Mouse (Mus musculus) embryonic fibroblast, embryonic 13.5 days (primary cell): ENCODE measurements at regions not wholly inside any gene's neighbourhood (a gene's known extent, or its start where the extent isn't known, plus 50 kb on each side); places are given as distances from the start of the nearest gene placed in this dataset.

Experiments used
- H3K27ac ChIP-seq: 2 replicates; pipeline ENCODE4 v1.5.1; 2012; ENCODE audit warnings: low read length, control low read depth, inconsistent platforms; ENCODE audit not compliant: insufficient read depth
- H3K4me1 ChIP-seq: 2 replicates; pipeline ENCODE4 v1.6.1; 2011; ENCODE audit warnings: low read length; ENCODE audit not compliant: control insufficient read depth, insufficient read depth
- H3K4me3 ChIP-seq: 2 replicates; pipeline ENCODE4 v1.5.1; 2011; ENCODE audit warnings: mild to moderate bottlenecking, control low read depth, low read length; ENCODE audit not compliant: insufficient read depth
- CTCF ChIP-seq: IDR thresholded peaks from 2 replicates; pipeline ENCODE4 v1.5.1; 2011; ENCODE audit warnings: mild to moderate bottlenecking, control low read depth, low read length, moderate library complexity, borderline replicate concordance; ENCODE audit not compliant: insufficient read depth
- POLR2A ChIP-seq: IDR thresholded peaks from 2 replicates; pipeline ENCODE4 v1.6.1; 2011; ENCODE audit warnings: low read depth, mild to moderate bottlenecking, control low read depth, low read length, moderate library complexity

DNA sequence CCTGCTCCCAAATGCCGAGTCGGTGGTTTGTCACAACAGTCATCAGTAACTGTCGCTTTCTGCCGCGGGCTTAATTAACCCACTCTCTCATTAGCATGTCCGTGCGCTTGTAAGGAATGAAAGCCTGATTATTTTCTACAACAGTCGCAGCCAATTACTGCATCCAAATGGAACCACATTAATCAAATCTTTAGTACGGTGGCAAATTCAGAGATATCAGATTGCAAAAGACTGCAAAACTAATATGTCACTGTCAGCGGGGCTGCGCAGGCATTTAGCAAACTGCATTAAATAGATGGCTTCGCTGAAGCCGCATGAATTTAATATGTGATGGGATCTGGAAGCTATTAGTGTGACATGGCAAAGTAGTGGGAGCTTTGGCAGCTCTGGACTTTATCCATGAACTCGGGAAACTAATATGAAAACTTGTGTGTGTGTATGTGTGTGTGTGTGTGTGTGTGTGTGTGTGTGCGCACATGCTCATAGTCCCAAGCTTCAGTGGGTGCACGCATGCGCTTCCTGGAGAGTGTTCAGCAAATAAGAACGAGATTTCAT is 299.5 kb upstream of the Zfp703 start:
- TF ChIP-seq POLR2A = no peak
- TF ChIP-seq CTCF = no peak
- H3K4me3 ChIP-seq = no peak overlapping the region
- H3K27ac ChIP-seq = no peak overlapping the region
- H3K4me1 ChIP-seq = no peaks in the 10 kb centered on the region

DNA sequence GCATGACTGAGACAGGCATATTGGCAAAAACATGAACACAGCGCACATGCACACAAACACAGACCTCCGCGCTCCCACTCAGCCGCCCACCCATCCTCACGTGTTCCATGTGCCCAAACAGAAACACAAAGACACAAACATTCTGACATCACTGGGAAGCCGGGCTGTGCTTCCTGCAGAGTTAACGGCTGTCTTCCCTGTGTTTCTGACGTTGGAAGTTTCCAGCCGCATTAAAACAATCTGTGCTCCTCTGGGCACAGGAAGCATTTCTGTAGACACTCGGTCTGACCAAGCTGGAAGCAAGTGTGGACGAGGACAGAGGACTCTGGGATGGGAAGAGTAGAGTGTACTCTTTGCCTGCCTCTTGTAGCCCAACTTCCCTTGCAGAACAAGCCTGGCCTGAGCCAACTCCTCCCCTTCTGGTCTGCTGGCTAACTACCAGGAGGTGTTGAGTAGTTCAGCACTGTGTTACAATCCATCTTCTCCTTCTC is 296.2 kb upstream of the Zfp703 start:
- Histone ChIP-seq H3K4me1 (no peaks in the 10 kb centered on the region), H3K27ac (no peak overlapping the region), H3K4me3 (no peak overlapping the region)
- TF ChIP-seq POLR2A = no peak
- no peak for TF ChIP-seq CTCF

DNA sequence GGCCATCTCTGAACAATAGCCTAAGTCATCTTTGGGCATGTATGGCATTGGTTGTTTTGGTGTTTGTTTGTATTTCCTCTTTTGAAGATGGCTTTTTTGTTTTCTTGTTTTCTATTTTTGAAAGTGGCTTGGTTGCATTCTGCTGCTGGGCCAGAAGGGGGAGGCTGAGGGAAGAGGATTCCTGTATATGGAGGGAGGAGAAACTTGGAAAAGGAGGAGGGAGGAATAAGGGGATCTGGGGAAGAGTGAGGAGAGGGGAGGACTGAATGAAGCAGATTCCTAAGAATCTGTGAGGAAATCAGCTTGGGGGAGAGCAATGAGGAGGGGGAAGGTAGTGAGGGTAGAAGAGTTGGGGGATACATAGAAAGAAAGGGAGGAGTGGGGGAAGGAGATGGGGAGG is 290.0 kb upstream of the Zfp703 start:
- Histone ChIP-seq H3K27ac (no peak overlapping the region), H3K4me3 (no peak overlapping the region)
- TF ChIP-seq CTCF (no peak), POLR2A (no peak)

DNA sequence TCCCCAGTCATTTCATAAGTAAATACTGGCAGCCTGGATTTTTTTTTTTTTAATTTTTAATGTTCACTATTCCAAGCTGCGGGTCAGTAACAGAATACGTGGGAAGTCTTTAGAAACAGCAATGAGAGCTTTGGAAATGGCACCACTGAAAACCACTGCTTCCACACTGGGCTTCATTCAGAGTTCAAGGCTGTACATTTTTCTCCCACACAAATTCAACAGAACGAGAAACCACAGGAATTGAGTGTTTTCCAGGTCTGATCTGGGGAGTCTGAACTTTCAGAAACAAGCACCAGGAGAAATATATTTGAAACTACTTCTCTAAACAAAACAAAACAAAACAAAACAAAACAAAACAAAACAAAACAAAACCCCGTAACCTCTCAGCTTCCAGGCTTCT is 289.1 kb upstream of the Zfp703 start:
- Histone ChIP-seq H3K27ac (peak overlapping the region; percentile 67), H3K4me3 (no peak overlapping the region), H3K4me1 (peaks cover 12% of the 10 kb centered on the region)
- TF ChIP-seq CTCF = no peak
- TF ChIP-seq POLR2A = no peak

More for the DNA sequence above, 290.0 kb upstream of the Zfp703 start:
- H3K4me1 ChIP-seq = peaks cover 12% of the 10 kb centered on the region

DNA sequence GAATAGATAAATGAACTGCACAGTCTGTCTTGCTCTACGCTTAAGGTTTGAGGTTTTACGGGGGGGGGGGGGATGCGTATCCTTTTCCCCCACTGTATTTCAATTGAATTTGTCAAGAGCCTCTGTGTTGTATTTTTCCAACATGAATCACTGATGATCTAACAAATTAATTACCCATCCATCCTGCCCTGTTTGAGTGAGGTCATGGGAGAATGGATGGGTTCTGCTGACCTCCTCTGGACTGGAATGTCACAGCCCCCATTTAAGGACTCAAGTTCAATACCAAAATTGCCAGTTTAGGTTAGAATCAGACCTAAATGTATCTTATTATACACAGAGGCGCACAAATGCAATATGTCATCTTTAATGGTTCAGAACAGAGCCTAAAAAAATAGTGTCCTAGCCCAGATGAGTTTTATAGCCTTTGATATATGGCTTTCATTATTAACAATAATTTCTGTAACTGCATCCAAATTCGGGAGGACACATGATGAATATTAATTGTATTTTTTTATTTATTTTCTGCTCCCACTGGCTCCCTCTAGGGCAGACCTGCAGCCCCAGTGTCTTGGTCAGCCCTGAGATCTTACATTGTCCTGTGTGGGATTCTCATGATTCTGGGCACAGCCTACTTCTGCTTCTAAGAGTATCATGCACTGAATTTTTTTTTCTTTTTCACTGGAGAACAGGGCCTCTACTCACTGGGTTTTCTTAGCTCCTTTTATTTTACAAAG is 288.2 kb upstream of the Zfp703 start:
- Histone ChIP-seq H3K4me1 (peaks cover 12% of the 10 kb centered on the region), H3K4me3 (no peak overlapping the region), H3K27ac (peak overlapping the region; percentile 67)
- no peak for TF ChIP-seq CTCF
- no peak for TF ChIP-seq POLR2A

DNA sequence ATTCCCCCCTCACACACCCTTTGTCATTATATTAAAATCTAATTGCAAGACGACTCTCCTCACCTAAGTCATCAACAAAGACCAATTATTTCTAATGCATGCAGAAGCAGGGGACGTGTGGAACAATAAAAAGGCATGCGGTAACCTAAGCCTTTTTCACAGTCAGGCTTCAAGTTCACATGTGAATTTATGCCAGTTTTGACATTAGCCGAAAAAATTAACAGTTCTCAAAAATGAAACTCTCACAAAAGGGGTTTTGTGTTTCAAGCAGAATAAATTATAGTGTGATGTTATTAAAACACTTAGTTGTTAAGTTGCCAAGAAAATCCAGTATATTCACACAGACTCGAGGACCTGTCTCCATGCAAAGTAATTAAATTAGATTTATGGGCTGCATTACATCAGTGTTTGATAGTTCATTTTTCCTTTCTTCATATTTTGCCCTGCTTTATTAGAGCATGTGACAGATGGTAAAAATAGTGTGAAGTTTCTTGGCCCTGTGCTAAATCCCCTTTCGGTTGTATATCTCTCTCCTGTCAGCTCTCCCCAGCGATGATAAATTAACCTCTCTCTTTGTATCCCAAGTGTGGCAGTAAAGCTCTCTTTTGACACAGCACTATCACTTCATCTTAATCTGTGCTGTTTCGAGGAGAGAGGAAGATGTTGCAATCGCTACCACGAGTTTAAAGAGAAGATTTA is 287.5 kb upstream of the Zfp703 start:
- Histone ChIP-seq H3K4me3 (no peak overlapping the region), H3K4me1 (peaks cover 12% of the 10 kb centered on the region), H3K27ac (0 out of 2 replicates have a peak overlapping the region, but pooled peaks have one; percentile 3)
- TF ChIP-seq POLR2A (no peak), CTCF (no peak)

DNA sequence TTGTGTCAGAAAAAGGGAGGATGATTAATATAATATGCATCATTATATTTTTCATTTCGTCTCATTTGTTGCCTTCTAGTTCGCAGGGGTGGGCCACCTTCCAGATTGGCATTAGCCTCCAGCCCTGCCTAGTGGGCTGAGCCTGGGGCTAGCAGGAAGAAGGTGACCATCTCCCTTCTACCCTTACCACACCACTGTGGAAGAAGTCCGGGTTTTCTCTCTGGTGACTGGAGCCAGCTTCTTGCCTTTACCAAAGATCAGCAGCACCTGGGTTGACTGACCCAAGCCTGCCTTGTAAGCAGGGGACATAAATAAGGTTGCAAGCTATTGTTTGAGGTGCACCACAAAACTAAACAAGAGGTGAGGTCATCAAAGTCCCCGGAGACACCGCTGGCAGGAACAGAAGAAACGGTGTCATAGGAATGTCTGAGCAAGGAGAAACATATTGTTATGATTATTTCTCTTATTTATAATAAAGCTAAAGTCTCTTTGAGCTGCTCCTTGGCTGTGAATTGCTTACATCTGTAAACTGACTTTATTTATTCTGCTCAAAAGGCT is 286.9 kb upstream of the Zfp703 start:
- Histone ChIP-seq H3K27ac (no peak overlapping the region), H3K4me1 (peaks cover 12% of the 10 kb centered on the region), H3K4me3 (no peak overlapping the region)
- TF ChIP-seq POLR2A = no peak
- TF ChIP-seq CTCF = no peak

DNA sequence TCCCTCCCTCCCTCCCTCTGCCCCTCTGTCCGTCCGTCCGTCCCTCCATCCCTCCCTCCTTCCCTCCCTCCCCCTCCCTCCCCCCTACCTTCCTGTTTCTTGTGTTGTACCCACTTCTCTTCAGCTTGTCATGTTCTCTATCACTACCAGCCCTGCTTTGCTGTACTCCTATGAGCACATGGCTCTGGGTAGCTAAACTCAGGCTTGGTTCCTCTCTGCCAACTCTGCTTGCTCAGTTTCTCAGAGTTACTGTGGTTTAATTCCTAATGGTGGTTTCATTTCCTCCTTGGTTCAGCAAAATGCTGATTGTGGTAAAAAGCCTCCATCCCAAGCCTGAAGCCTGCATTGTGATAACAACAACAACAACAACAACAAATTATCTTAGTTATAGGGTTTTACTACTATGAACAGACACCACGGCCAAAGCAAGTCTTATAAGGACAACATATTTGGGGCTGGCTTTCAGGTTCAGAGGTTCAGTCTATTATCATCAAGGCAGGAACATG is 279.5 kb upstream of the Zfp703 start:
- H3K27ac ChIP-seq = no peak overlapping the region
- H3K4me1 ChIP-seq = no peaks in the 10 kb centered on the region
- no peak overlapping the region for H3K4me3 ChIP-seq
- no peak for TF ChIP-seq POLR2A
- no peak for TF ChIP-seq CTCF

DNA sequence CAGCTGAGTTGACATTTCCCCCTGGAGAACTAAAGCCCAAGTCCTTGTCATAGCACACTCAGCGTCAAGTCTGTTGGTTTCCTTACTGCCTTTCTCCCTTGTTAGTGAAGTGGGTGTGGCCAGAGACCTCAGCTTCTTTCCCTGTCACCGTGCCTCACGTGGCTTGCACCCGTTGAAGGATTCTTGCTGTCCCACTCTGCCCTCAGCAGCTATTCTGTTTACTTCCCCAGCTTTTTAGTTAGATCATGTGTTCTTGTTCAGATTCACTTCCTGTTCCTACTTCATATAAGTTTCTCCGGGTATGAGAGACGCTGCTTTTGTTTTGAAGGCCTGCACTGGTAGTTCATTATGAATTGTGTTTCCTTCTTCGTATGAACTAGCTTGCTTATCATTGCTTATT is 278.5 kb upstream of the Zfp703 start:
- TF ChIP-seq CTCF (no peak), POLR2A (no peak)
- Histone ChIP-seq H3K27ac (no peak overlapping the region), H3K4me3 (no peak overlapping the region), H3K4me1 (no peaks in the 10 kb centered on the region)

DNA sequence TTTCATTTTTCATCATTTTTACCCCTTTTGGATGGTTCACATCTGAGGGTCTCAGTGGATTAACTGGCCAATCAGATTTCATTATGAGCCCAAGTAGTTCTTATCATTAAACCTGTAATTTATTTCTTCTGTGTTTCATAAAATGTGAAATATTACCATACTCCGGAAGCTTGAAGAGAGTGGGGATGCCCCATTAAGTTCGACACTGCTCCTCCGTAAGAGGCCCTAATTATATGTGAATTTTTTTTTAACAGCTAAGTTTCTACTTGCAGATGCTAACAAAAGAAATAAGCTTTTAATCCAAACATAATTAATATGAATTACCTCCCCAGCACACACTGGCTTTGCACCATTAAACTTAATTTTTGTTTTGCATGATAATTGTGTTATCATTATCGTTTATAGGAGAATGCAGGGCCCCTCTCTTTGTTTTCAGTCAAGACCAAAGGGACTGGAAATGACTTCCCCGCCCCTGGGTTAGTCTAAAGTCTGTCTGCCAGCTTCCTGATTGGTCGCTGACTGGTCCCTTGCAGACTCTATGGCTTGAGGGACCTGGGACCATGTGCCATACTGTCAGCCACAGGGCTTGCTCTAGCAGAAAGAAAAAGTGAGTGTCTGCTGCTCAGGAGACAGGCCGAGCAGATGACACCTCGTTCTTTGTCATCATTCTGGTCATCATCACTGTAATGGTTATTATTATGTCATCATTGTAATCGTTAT is 270.9 kb upstream of the Zfp703 start:
- no peak overlapping the region for H3K27ac ChIP-seq
- no peaks in the 10 kb centered on the region for H3K4me1 ChIP-seq
- no peak overlapping the region for H3K4me3 ChIP-seq
- TF ChIP-seq POLR2A (no peak), CTCF (no peak)
